Mouse (Mus musculus) kidney, adult 10 weeks (tissue): ENCODE data around the gene Gm28827. TPM values are rescaled to one million over a fixed set of nuclear protein-coding genes. Genes with fewer than 3 reads are reported as not detected.

ENCODE experiments used
- polyA plus RNA-seq: library from polyadenylated mRNA; stranded (reverse); fragments of 350-450 nt; fragmentation: Illumina TruSeq; extraction: RNeasy Lipid Tissue Mini Kit (QIAGEN cat#74804); gene quantifications from one replicate; pipeline ENCODE4 v1.2.3, GENCODE M21; 2014; ENCODE audit warnings: low read depth, low replicate concordance

Gene Gm28827
- polyA plus RNA-seq: not detected

GRCm38 (mm10) chrY:83030647-83031046 lies at the start of gene Gm28827:
Gene Gm28827, plus strand, starts transcription at chrY:83030947.

